Mouse (Mus musculus): ENCODE measurements around the gene Rpf1. TPM values are rescaled to one million over a fixed set of nuclear protein-coding genes. Genes with fewer than 3 reads are reported as not detected.

Rpf1 gene
- polyA plus RNA-seq, 1 experiment from 2014 or later = 65.1 TPM

DNA sequence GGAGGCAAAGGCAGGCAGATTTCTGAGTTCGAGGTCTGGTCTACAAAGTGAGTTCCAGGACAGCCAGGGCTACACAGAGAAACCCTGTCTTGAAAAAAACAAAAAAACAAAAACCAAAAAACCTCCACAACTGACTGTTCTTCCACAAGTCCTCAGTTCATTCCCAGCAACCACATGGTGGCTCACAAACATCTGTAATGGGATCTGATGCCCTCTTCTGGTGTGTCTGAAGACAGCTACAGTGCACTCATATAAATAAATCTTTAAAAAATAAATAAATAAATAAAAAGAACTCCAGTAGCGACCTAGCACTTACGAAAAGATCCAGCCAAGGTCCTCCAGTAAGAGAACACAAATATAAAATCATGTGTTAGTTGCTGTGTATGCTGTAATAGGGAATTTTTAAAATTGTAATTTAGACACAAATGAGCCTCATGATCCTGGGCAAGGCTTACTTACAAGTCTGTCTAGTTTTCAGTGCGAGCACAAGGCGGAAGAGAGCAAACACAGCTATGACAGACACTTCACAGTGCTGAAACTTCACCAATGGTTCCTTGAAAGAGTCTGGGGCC, 917 bp downstream of the Rpf1 start:
- Histone ChIP-seq H3K27me3 (ENCODE audit: control insufficient read depth, insufficient read depth, low read length) (no peaks in the 10 kb centered on the region), H3K9me3 (ENCODE audit: control insufficient read depth, low read length) (no peaks in the 10 kb centered on the region), H3K9ac (ENCODE audit: low read length) (peak overlapping the region; percentile 94), H3K4me3 (ENCODE audit: low read depth, low read length) (peak overlapping the region; percentile 68), H3K36me3 (ENCODE audit: control insufficient read depth, insufficient read depth, low read length) (peaks cover 4% of the 10 kb centered on the region), H3K4me1 (ENCODE audit: control insufficient read depth, insufficient read depth, low read length) (peaks cover 3% of the 10 kb centered on the region; the same call in 1 of the 2 replicates), H3K27ac (ENCODE audit: low read depth, low read length) (peak overlapping the region; percentile 92), H3K4me2 (ENCODE audit: low read depth) (peak overlapping the region; percentile 73)
- 45% methylated on average over 5 of the region's 5 CpGs for WGBS
- DNase-seq (ENCODE audit: low spot score) (no peak), ATAC-seq (ENCODE audit: insufficient read depth, low FRiP score, low TSS enrichment) (peak; percentile 9; the same call in 1 of the 2 replicates)

DNA sequence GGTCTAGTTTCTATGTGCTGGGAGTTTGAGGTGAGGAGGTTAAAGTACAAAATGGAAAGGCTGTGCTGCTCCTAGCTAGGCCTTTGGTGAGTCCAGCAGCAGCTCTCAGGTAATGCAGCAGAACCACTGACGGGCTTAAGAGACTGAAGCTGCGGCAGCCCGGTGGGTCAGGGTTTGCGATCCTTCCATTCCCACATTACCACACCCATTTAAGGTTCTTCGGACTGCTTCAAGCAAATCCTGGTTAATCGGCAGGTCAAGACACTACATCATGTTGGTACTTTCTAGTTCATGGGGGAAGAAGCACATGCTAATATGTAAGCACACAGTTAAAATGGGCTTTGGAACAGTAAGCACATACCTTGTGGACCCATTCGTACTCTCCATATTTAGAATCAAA, 14.5 kb downstream of the Rpf1 start:
- no peak overlapping the region for H3K27ac ChIP-seq (ENCODE audit: low read depth, low read length)
- DNase-seq (ENCODE audit: low spot score) (no peak), ATAC-seq (ENCODE audit: insufficient read depth, low FRiP score, low TSS enrichment) (no peak)
- peaks cover 9% of the 10 kb centered on the region for H3K36me3 ChIP-seq (ENCODE audit: control insufficient read depth, insufficient read depth, low read length)
- no peaks in the 10 kb centered on the region for H3K9me3 ChIP-seq (ENCODE audit: control insufficient read depth, low read length)
- 91% methylated on average over 7 of the region's 7 CpGs for WGBS
- no peak overlapping the region for H3K4me2 ChIP-seq (ENCODE audit: low read depth)
- H3K27me3 ChIP-seq (ENCODE audit: control insufficient read depth, insufficient read depth, low read length) = no peaks in the 10 kb centered on the region
- H3K4me3 ChIP-seq (ENCODE audit: low read depth, low read length) = no peak overlapping the region
- no peak overlapping the region for H3K9ac ChIP-seq (ENCODE audit: low read length)
- H3K4me1 ChIP-seq (ENCODE audit: control insufficient read depth, insufficient read depth, low read length) = peaks cover 7% of the 10 kb centered on the region

DNA sequence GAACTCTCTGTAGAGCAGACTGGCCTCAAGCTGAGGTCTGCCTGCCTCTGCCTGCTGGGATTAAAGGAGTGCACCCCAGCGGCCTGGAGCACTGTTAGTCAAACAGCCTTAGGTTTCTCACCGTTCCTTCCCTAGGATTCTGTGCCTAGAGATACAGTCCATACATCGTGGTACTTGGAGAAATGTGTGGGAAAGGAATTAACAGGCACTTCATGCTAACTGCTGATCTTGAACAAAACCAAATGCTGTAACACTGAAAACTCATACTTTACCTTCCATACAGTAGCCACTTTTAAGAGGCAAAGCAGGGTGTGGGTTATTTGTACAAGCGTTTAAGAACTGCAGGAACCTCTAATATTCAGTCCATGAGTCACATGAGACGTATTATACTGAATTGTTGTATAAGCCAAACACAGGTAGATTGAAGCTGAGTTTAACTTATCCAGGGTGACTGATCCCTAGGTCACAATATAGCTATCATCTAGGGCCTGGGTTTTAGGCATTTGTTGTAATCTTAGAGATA, 19.6 kb downstream of the Rpf1 start:
- ATAC-seq (ENCODE audit: insufficient read depth, low FRiP score, low TSS enrichment) (no peak), DNase-seq (ENCODE audit: low spot score) (no peak)
- Histone ChIP-seq H3K4me2 (ENCODE audit: low read depth) (peak overlapping the region; percentile 77), H3K4me1 (ENCODE audit: control insufficient read depth, insufficient read depth, low read length) (peaks cover 17% of the 10 kb centered on the region), H3K4me3 (ENCODE audit: low read depth, low read length) (peak overlapping the region; percentile 77), H3K36me3 (ENCODE audit: control insufficient read depth, insufficient read depth, low read length) (peaks cover 5% of the 10 kb centered on the region), H3K9me3 (ENCODE audit: control insufficient read depth, low read length) (no peaks in the 10 kb centered on the region), H3K9ac (ENCODE audit: low read length) (peak overlapping the region; percentile 33), H3K27me3 (ENCODE audit: control insufficient read depth, insufficient read depth, low read length) (no peaks in the 10 kb centered on the region), H3K27ac (ENCODE audit: low read depth, low read length) (no peak overlapping the region)
- 60% methylated on average over 5 of the region's 5 CpGs for WGBS

DNA sequence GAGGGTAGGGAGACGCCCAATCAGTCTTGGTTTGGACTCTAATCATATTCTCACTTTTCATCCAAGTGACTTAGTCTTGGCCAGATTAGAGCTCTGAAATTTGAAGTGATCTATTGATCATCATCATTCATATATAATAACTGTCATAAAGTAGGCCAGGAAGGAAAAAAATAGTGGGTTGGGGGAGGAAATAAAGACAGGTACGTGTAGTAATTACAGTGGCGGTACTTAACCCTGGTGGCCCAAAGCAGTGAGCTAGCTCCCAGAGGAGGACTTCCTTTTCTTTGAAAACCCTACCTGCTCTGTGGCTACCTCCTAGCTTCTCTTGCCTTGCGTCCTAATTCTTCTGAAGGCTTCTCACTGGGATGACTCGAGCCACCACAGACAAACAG, 20.4 kb downstream of the Rpf1 start:
- Histone ChIP-seq H3K36me3 (ENCODE audit: control insufficient read depth, insufficient read depth, low read length) (peaks cover 1% of the 10 kb centered on the region; the same call in 1 of the 2 replicates), H3K4me3 (ENCODE audit: low read depth, low read length) (peak overlapping the region; percentile 77), H3K4me1 (ENCODE audit: control insufficient read depth, insufficient read depth, low read length) (peaks cover 17% of the 10 kb centered on the region), H3K4me2 (ENCODE audit: low read depth) (peak overlapping the region; percentile 77), H3K27ac (ENCODE audit: low read depth, low read length) (no peak overlapping the region), H3K9me3 (ENCODE audit: control insufficient read depth, low read length) (no peaks in the 10 kb centered on the region), H3K9ac (ENCODE audit: low read length) (peak overlapping the region; percentile 83), H3K27me3 (ENCODE audit: control insufficient read depth, insufficient read depth, low read length) (no peaks in the 10 kb centered on the region)
- 10% methylated on average over 5 of the region's 5 CpGs for WGBS
- DNase-seq (ENCODE audit: low spot score) = no peak
- ATAC-seq (ENCODE audit: insufficient read depth, low FRiP score, low TSS enrichment) = no peak

DNA sequence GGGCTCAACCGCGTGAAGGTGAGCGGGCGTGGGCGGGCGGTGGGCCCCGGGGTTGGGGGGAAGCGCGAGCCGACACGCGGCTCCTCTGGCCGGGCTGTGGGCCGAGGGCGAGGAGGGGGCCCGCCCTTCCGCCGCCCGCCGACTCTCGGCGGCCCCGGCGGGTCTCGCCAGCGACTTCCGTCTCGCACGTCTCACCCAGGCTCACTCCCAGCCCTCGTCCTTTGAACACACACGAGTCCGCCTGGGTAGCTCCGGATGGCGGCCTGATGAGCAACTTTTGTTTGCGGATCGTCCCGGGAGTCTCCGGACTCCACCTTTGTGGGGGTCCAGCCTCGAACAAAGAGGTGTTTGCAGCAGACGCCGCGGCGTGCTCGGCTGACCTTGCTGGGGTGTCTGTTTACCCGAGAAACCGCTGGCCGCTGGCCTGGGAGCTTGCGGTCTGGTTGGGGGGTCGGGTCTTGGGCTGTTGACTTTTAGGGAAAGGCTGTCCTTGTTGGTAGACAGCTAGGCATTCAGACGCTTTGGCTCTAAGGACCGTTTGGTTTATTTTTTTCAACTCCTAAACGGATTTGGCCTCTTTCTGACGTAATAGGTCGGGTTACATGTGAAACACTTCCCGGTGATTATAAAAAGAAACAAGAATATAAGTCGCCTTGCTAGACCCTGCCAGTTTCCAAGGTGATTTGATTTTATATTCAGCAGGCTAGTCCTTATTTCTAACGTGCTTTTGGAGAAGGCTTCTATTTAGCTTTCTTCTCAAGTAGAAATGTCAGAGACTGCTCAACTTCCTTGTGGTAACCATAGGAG, 21.0 kb downstream of the Rpf1 start:
- DNase-seq (ENCODE audit: low spot score) = peak; percentile 79
- no peaks in the 10 kb centered on the region for H3K9me3 ChIP-seq (ENCODE audit: control insufficient read depth, low read length)
- peak overlapping the region; percentile 77 for H3K4me3 ChIP-seq (ENCODE audit: low read depth, low read length)
- H3K27ac ChIP-seq (ENCODE audit: low read depth, low read length) = peak overlapping the region; percentile 72
- peak overlapping the region; percentile 83 for H3K9ac ChIP-seq (ENCODE audit: low read length)
- no peaks in the 10 kb centered on the region for H3K27me3 ChIP-seq (ENCODE audit: control insufficient read depth, insufficient read depth, low read length)
- under 1% methylated on average over 57 of the region's 57 CpGs for WGBS
- no peaks in the 10 kb centered on the region for H3K36me3 ChIP-seq (ENCODE audit: control insufficient read depth, insufficient read depth, low read length)
- peak; percentile 82 for ATAC-seq (ENCODE audit: insufficient read depth, low FRiP score, low TSS enrichment)
- H3K4me1 ChIP-seq (ENCODE audit: control insufficient read depth, insufficient read depth, low read length) = peaks cover 17% of the 10 kb centered on the region
- peak overlapping the region; percentile 77 for H3K4me2 ChIP-seq (ENCODE audit: low read depth)

DNA sequence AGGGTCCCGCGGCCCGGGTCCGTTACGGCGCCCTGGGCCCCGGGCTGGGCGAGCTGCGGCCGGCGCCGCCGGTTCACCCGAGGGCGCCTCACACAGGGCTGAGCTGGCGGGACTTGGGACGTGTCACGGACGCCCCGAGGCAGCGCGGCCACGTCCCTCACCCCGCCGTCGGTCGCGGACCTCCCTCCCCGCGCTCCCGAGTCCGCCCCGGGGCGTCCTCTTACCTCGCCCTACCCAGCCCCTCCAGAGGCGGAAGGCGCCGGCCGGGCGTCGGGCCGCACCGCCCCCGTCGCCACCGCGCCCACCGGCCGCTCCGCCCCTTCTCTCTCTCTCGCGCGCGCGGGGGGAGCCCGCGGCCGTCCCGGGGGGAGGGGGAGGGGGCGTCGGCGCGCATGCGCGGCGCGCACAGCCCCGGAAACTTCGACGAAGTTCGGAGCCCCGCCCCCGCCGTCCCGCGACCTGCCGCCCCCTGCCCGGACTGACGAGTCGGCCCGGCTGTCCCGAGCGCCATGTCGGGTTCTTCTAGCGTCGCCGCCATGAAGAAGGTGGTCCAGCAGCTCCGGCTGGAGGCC, 21.7 kb downstream of the Rpf1 start, which contains the start of the genes Spata1 and Gng5:
TSS of gene Spata1 (minus strand) at position 323 of the 572 bp plus-strand sequence.
TSS of gene Gng5 (plus strand) at position 377 of the 572 bp plus-strand sequence.
- H3K36me3 ChIP-seq (ENCODE audit: control insufficient read depth, insufficient read depth, low read length) = no peaks in the 10 kb centered on the region
- peaks cover 17% of the 10 kb centered on the region for H3K4me1 ChIP-seq (ENCODE audit: control insufficient read depth, insufficient read depth, low read length)
- H3K9ac ChIP-seq (ENCODE audit: low read length) = peak within 1 kb of the TSS; percentile 83
- 0% methylated on average over 51 of the region's 88 CpGs for WGBS
- ATAC-seq (ENCODE audit: insufficient read depth, low FRiP score, low TSS enrichment) (peak; percentile 88), DNase-seq (ENCODE audit: low spot score) (peak; percentile 93)
- no peaks in the 10 kb centered on the region for H3K27me3 ChIP-seq (ENCODE audit: control insufficient read depth, insufficient read depth, low read length)
- H3K4me2 ChIP-seq (ENCODE audit: low read depth) = peak within 1 kb of the TSS; percentile 77
- H3K9me3 ChIP-seq (ENCODE audit: control insufficient read depth, low read length) = no peaks in the 10 kb centered on the region
- H3K4me3 ChIP-seq (ENCODE audit: low read depth, low read length) = peak within 1 kb of the TSS; percentile 77
- peak within 1 kb of the TSS; percentile 72 for H3K27ac ChIP-seq (ENCODE audit: low read depth, low read length)

DNA sequence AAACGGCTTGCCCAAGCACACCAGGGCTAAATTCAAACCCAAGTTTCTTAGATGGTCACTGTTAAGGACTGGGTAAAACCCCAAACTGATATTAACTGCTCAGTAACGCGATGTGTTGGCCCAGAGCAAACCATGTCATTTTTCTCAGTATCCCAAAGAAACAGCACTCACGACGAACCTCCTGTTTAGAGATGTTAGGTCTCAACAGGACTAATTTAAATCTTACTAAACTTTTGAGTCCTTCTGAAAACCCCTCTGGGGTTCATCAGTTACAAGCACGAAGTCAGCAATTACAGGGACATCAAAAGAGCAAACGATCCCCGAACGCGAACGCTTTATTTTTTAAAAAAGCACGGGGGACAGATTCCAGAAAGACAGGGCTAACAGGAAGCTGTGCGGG, 22.2 kb downstream of the Rpf1 start:
- H3K27ac ChIP-seq (ENCODE audit: low read depth, low read length) = peak overlapping the region; percentile 72
- peak overlapping the region; percentile 77 for H3K4me3 ChIP-seq (ENCODE audit: low read depth, low read length)
- ATAC-seq (ENCODE audit: insufficient read depth, low FRiP score, low TSS enrichment) (0 out of 2 replicates have a peak, but pooled peaks have one; percentile 1), DNase-seq (ENCODE audit: low spot score) (no peak)
- peaks cover 17% of the 10 kb centered on the region for H3K4me1 ChIP-seq (ENCODE audit: control insufficient read depth, insufficient read depth, low read length)
- H3K9ac ChIP-seq (ENCODE audit: low read length) = peak overlapping the region; percentile 83
- 6% methylated on average over 13 of the region's 13 CpGs for WGBS
- peak overlapping the region; percentile 77 for H3K4me2 ChIP-seq (ENCODE audit: low read depth)
- H3K36me3 ChIP-seq (ENCODE audit: control insufficient read depth, insufficient read depth, low read length) = no peaks in the 10 kb centered on the region
- H3K9me3 ChIP-seq (ENCODE audit: control insufficient read depth, low read length) = no peaks in the 10 kb centered on the region
- no peaks in the 10 kb centered on the region for H3K27me3 ChIP-seq (ENCODE audit: control insufficient read depth, insufficient read depth, low read length)

DNA sequence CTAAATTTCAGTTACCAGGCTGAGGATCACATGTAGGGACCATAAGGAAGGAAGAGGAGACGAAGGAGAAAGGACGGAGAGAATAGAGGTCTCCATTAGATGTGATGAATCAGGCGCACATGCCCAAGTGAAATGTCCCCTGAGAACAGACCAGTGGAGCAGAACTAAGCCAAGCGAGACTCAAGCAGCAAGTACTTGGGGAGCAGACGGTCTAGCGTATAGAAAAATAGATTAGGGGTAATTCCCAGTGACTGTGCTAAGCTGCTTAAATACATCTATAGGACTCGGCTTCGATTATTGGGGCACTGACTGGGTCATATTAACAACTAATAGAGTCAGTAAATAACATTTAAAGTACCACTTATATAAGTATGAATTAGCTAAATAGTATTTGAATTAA, 26.3 kb downstream of the Rpf1 start:
- Histone ChIP-seq H3K9me3 (ENCODE audit: control insufficient read depth, low read length) (no peaks in the 10 kb centered on the region), H3K4me3 (ENCODE audit: low read depth, low read length) (no peak overlapping the region), H3K9ac (ENCODE audit: low read length) (no peak overlapping the region), H3K4me2 (ENCODE audit: low read depth) (no peak overlapping the region), H3K36me3 (ENCODE audit: control insufficient read depth, insufficient read depth, low read length) (no peaks in the 10 kb centered on the region), H3K27me3 (ENCODE audit: control insufficient read depth, insufficient read depth, low read length) (no peaks in the 10 kb centered on the region), H3K27ac (ENCODE audit: low read depth, low read length) (no peak overlapping the region), H3K4me1 (ENCODE audit: control insufficient read depth, insufficient read depth, low read length) (no peaks in the 10 kb centered on the region)
- ATAC-seq (ENCODE audit: insufficient read depth, low FRiP score, low TSS enrichment) = no peak
- WGBS = 75% methylated on average over 8 of the region's 8 CpGs
- no peak for DNase-seq (ENCODE audit: low spot score)
